27 mouse cellular contexts compared by ENCODE assay signal in the genomic region with DNA sequence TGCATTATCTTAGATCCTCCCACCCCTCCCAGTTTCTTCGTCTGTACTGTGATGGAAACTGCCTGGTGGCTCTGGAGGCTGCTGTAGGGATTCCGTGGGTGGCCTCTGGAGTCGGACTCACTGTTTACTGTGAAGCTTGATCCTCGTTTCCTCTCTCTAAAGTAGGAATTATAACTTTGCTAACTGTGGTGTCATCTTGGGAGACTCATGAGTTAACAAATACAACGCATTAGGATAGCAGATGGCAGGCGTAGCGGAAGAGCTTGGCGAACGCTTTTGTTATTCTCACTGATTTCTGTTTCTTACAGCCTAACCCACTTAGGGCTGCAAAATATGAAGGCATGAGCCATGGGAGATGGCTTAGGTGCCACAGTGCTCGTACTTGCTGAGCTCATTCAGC. TPM values are rescaled to one million over a fixed set of nuclear protein-coding genes. Genes with fewer than 3 reads are reported as not detected.
DNase-seq lines count a peak whose midpoint lies in the region; ATAC-seq and TF ChIP-seq lines count a peak whose summit lies in the region.
"Had no signal": no experiment of that assay in that cellular context is flagged by ENCODE, and none has a peak within 500 bp of the region (broad histone marks: within the 10 kb centered on the region; RNA-seq: fewer than 3 reads in every experiment).

No protein-coding gene starts in this region.

- no peaks in the 10 kb centered on the region for H3K27me3 ChIP-seq in embryonic facial prominence, embryonic 15.5 days
- H3K27me3 ChIP-seq in embryonic facial prominence, embryonic 10.5 days (replicated peaks; ENCODE audit: low read depth, poor library complexity, severe bottlenecking): no peaks in the 10 kb centered on the region
- no peaks in the 10 kb centered on the region for H3K27me3 ChIP-seq in stomach, postnatal 0 days (ENCODE audit: control insufficient read depth, insufficient read depth, low read length)
- H3K27me3 ChIP-seq: hindbrain, embryonic 12.5 days; limb, embryonic 13.5 days; neural tube, embryonic 15.5 days had no signal

- H3K4me2 ChIP-seq in embryonic facial prominence, embryonic 15.5 days (replicated peaks): no peak overlapping the region
- H3K4me2 ChIP-seq in stomach, postnatal 0 days (replicated peaks; ENCODE audit: low read depth): peak overlapping the region; percentile 15; the same call in 1 of the 2 replicates
- H3K4me2 ChIP-seq: heart, embryonic 13.5 days; hindbrain, embryonic 12.5 days; limb, embryonic 13.5 days; liver, embryonic 12.5 days; midbrain, embryonic 12.5 days; neural tube, embryonic 15.5 days had no signal

- no peak for DNase-seq in embryonic facial prominence, embryonic 10.5 days (ENCODE audit: low spot score)
- peak; percentile 17 for DNase-seq in layer of hippocampus, adult 11-12 months (ENCODE audit: low spot score)
- no peak for DNase-seq in layer of hippocampus, adult 9-10 months (ENCODE audit: low spot score)
- peak; percentile 36 to 43 for DNase-seq in right cerebral cortex, adult 2 months (ENCODE audit: low spot score in 2 of 2)
- DNase-seq in right cerebral cortex, postnatal 14 days: no peak
- DNase-seq in stomach, postnatal 0 days (ENCODE audit: low spot score): no peak
- no peak for DNase-seq in lung, adult 2 months
- DNase-seq: adrenal gland, adult 8-10 months; cerebellum, adult 2 months; cerebellum, postnatal 36 days; embryo, embryonic 11 days; gastrocnemius, postnatal 14 days; heart, adult 18-20 months; heart, postnatal 14 days; kidney, adult 9 months; kidney, postnatal 14 days; lung, adult 18-20 months; thymus, postnatal 36 days had no signal

- TF ChIP-seq POLR2A in lung, adult 2 months (IDR thresholded peaks at IDR 0.05; ENCODE audit: borderline replicate concordance, extremely low read depth, low read depth, low read length): no peak

- no peak overlapping the region for H3K4me3 ChIP-seq in embryonic facial prominence, embryonic 15.5 days (replicated peaks)
- no peak overlapping the region for H3K4me3 ChIP-seq in embryonic facial prominence, embryonic 10.5 days
- H3K4me3 ChIP-seq in stomach, postnatal 0 days (ENCODE audit: low read depth, low read length): no peak overlapping the region; the same call in 1 of the 2 replicates
- H3K4me3 ChIP-seq in lung, adult 2 months (replicated peaks; ENCODE audit: extremely low read depth, low read depth, low read length): no peak overlapping the region
- H3K4me3 ChIP-seq: heart, embryonic 13.5 days; hindbrain, embryonic 12.5 days; limb, embryonic 13.5 days; liver, embryonic 12.5 days; midbrain, embryonic 12.5 days; neural tube, embryonic 15.5 days had no signal

- no peak for TF ChIP-seq EP300 in stomach, postnatal 0 days (optimal IDR thresholded peaks at IDR 0.05)

- H3K4me1 ChIP-seq in embryonic facial prominence, embryonic 15.5 days: no peaks in the 10 kb centered on the region
- no peaks in the 10 kb centered on the region for H3K4me1 ChIP-seq in embryonic facial prominence, embryonic 10.5 days
- no peaks in the 10 kb centered on the region for H3K4me1 ChIP-seq in stomach, postnatal 0 days (replicated peaks; ENCODE audit: control insufficient read depth, insufficient read depth)
- no peaks in the 10 kb centered on the region for H3K4me1 ChIP-seq in lung, adult 2 months (ENCODE audit: control insufficient read depth, insufficient read depth, low read length)
- H3K4me1 ChIP-seq: heart, embryonic 13.5 days; hindbrain, embryonic 12.5 days; limb, embryonic 13.5 days; liver, embryonic 12.5 days had no signal

- 0 out of 2 replicates have a peak overlapping the region, but pooled peaks have one; percentile 45 for H3K27ac ChIP-seq in embryonic facial prominence, embryonic 15.5 days (replicated peaks)
- no peak overlapping the region for H3K27ac ChIP-seq in embryonic facial prominence, embryonic 10.5 days (replicated peaks)
- H3K27ac ChIP-seq in stomach, postnatal 0 days (replicated peaks): no peak overlapping the region; the same call in 1 of the 2 replicates
- H3K27ac ChIP-seq: heart, embryonic 13.5 days; hindbrain, embryonic 12.5 days; limb, embryonic 13.5 days; liver, embryonic 12.5 days; midbrain, embryonic 12.5 days; neural tube, embryonic 15.5 days had no signal

- 73% methylated on average over 10 of the region's 10 CpGs for WGBS in embryonic facial prominence, embryonic 15.5 days
- WGBS in embryonic facial prominence, embryonic 10.5 days: 88% methylated on average over 10 of the region's 10 CpGs
- 56% methylated on average over 10 of the region's 10 CpGs for WGBS in stomach, postnatal 0 days
- WGBS in lung, adult 2 months: 68% methylated on average over 10 of the region's 10 CpGs

- no peak for TF ChIP-seq CTCF in stomach, postnatal 0 days (IDR thresholded peaks at IDR 0.05; ENCODE audit: low read depth)
- TF ChIP-seq CTCF in lung, adult 2 months (IDR thresholded peaks at IDR 0.05; ENCODE audit: insufficient read depth, low read length): no peak

- H3K9me3 ChIP-seq in embryonic facial prominence, embryonic 15.5 days (replicated peaks): no peaks in the 10 kb centered on the region
- H3K9me3 ChIP-seq in embryonic facial prominence, embryonic 10.5 days: no peaks in the 10 kb centered on the region
- H3K9me3 ChIP-seq in stomach, postnatal 0 days (ENCODE audit: control insufficient read depth, low read length): no peaks in the 10 kb centered on the region
- H3K9me3 ChIP-seq: heart, embryonic 13.5 days; hindbrain, embryonic 12.5 days; limb, embryonic 13.5 days; liver, embryonic 12.5 days; midbrain, embryonic 12.5 days; neural tube, embryonic 15.5 days had no signal

- H3K36me3 ChIP-seq in embryonic facial prominence, embryonic 15.5 days: no peaks in the 10 kb centered on the region
- H3K36me3 ChIP-seq in embryonic facial prominence, embryonic 10.5 days (replicated peaks): peaks cover 8% of the 10 kb centered on the region
- no peaks in the 10 kb centered on the region for H3K36me3 ChIP-seq in stomach, postnatal 0 days (ENCODE audit: control insufficient read depth, insufficient read depth, low read length)
- H3K36me3 ChIP-seq: heart, embryonic 13.5 days; hindbrain, embryonic 12.5 days; limb, embryonic 13.5 days; midbrain, embryonic 12.5 days; neural tube, embryonic 15.5 days had no signal

- H3K9ac ChIP-seq in embryonic facial prominence, embryonic 15.5 days: no peak overlapping the region
- H3K9ac ChIP-seq in stomach, postnatal 0 days (ENCODE audit: low read length): 0 out of 2 replicates have a peak overlapping the region, but pooled peaks have one; percentile 5
- H3K9ac ChIP-seq: heart, embryonic 13.5 days; hindbrain, embryonic 12.5 days; limb, embryonic 13.5 days; liver, embryonic 12.5 days; midbrain, embryonic 12.5 days; neural tube, embryonic 15.5 days had no signal

- no peak for ATAC-seq in embryonic facial prominence, embryonic 15.5 days (ENCODE audit: insufficient number of reproducible peaks, low FRiP score, low TSS enrichment, low read depth)
- no peak for ATAC-seq in stomach, postnatal 0 days (ENCODE audit: low FRiP score, low TSS enrichment)
- ATAC-seq: activated CD4-positive, CD25-positive, alpha-beta regulatory T cell, adult 4 months; liver, embryonic 12.5 days had no signal

RNA-seq across cellular contexts. Expression of a gene that starts 3.3 kb away (rescaled TPM):
- 506 and 568 TPM in 2 replicates for polyA plus RNA-seq in embryonic facial prominence, embryonic 15.5 days (2015; fragmentation: Nextera tagmentation; extraction: Ambion mirVana)
- 18.6 and 25.3 TPM in 2 replicates for polyA plus RNA-seq in embryonic facial prominence, embryonic 10.5 days (2016; fragmentation: Nextera tagmentation; extraction: Ambion mirVana)
- polyA plus RNA-seq in stomach, postnatal 0 days (2015; fragmentation: Nextera tagmentation; extraction: Ambion mirVana): 431 and 466 TPM in 2 replicates
- polyA plus RNA-seq in lung, adult 2 months (2012; rRNA removed): 1.0 and 1.1 TPM in 2 replicates

RNA-seq across cellular contexts. Expression of a gene that starts 17.8 kb away (rescaled TPM):
- 19.5 and 36.8 TPM in 2 replicates for polyA plus RNA-seq in embryonic facial prominence, embryonic 15.5 days (2015; fragmentation: Nextera tagmentation; extraction: Ambion mirVana)
- 0.26 and 0.39 TPM in 2 replicates for polyA plus RNA-seq in embryonic facial prominence, embryonic 10.5 days (2016; fragmentation: Nextera tagmentation; extraction: Ambion mirVana)
- 0.10 TPM in 1 of 2 replicates, not detected in the other for polyA plus RNA-seq in stomach, postnatal 0 days (2015; fragmentation: Nextera tagmentation; extraction: Ambion mirVana)
- 0.11 and 0.15 TPM in 2 replicates for polyA plus RNA-seq in lung, adult 2 months (2012; rRNA removed)
- polyA plus RNA-seq: activated CD4-positive, CD25-positive, alpha-beta regulatory T cell, adult 4 months; heart, embryonic 13.5 days had no signal

RNA-seq across cellular contexts. Expression of a gene that starts 29.6 kb away (rescaled TPM):
- 0.24 and 0.88 TPM in 2 replicates for polyA plus RNA-seq in embryonic facial prominence, embryonic 15.5 days (2015; fragmentation: Nextera tagmentation; extraction: Ambion mirVana)
- not detected in 2 replicates for polyA plus RNA-seq in embryonic facial prominence, embryonic 10.5 days (2016; fragmentation: Nextera tagmentation; extraction: Ambion mirVana)
- polyA plus RNA-seq in stomach, postnatal 0 days (2015; fragmentation: Nextera tagmentation; extraction: Ambion mirVana): 0.16 and 0.21 TPM in 2 replicates
- 0.06 TPM in 1 of 2 replicates, not detected in the other for polyA plus RNA-seq in lung, adult 2 months (2012; rRNA removed)
- polyA plus RNA-seq: activated CD4-positive, CD25-positive, alpha-beta regulatory T cell, adult 4 months; cerebellum, adult 2 months; embryonic facial prominence, embryonic 14.5 days; heart, embryonic 13.5 days; limb, embryonic 13.5 days; midbrain, embryonic 12.5 days had no signal

RNA-seq across cellular contexts. Expression of a gene that starts 41.6 kb away (rescaled TPM):
- polyA plus RNA-seq in embryonic facial prominence, embryonic 15.5 days (2015; fragmentation: Nextera tagmentation; extraction: Ambion mirVana): 44.9 and 72.2 TPM in 2 replicates
- 0.15 TPM in 1 of 2 replicates, not detected in the other for polyA plus RNA-seq in embryonic facial prominence, embryonic 10.5 days (2016; fragmentation: Nextera tagmentation; extraction: Ambion mirVana)
- polyA plus RNA-seq in stomach, postnatal 0 days (2015; fragmentation: Nextera tagmentation; extraction: Ambion mirVana): not detected in 2 replicates
- not detected in 2 replicates for polyA plus RNA-seq in lung, adult 2 months (2012; rRNA removed)
- polyA plus RNA-seq: cerebellum, adult 2 months; heart, embryonic 13.5 days; hindbrain, embryonic 12.5 days; limb, embryonic 13.5 days; liver, embryonic 12.5 days; midbrain, embryonic 12.5 days had no signal

RNA-seq across cellular contexts. Expression of a gene that starts 45.5 kb away (rescaled TPM):
- polyA plus RNA-seq in embryonic facial prominence, embryonic 15.5 days (2015; fragmentation: Nextera tagmentation; extraction: Ambion mirVana): 0.55 and 0.58 TPM in 2 replicates
- 0.97 and 1.00 TPM in 2 replicates for polyA plus RNA-seq in embryonic facial prominence, embryonic 10.5 days (2016; fragmentation: Nextera tagmentation; extraction: Ambion mirVana)
- 110 and 119 TPM in 2 replicates for polyA plus RNA-seq in stomach, postnatal 0 days (2015; fragmentation: Nextera tagmentation; extraction: Ambion mirVana)
- 0.72 TPM in 1 of 2 replicates, not detected in the other for polyA plus RNA-seq in lung, adult 2 months (2012; rRNA removed)
- polyA plus RNA-seq: cerebellum, adult 2 months had no signal

Comparison
In these comparisons a context has a peak if more than half of its experiments do, and no peak if none do; other contexts are left out.
1. DNase-seq: peak in layer of hippocampus, adult 11-12 months (single experiment) and right cerebral cortex, adult 2 months (2 of 2); none in embryonic facial prominence, embryonic 10.5 days (single experiment), layer of hippocampus, adult 9-10 months (single experiment), right cerebral cortex, postnatal 14 days (single experiment), stomach, postnatal 0 days (single experiment) and lung, adult 2 months (single experiment).
2. RNA of a gene that starts 3.3 kb away (polyA plus RNA-seq): 506 to 568 TPM in embryonic facial prominence, embryonic 15.5 days and 431 to 466 TPM in stomach, postnatal 0 days; 18.6 to 25.3 TPM in embryonic facial prominence, embryonic 10.5 days and 1.0 to 1.1 TPM in lung, adult 2 months; every median in the first group is over 10 times any median in the second.
3. RNA of a gene that starts 17.8 kb away (polyA plus RNA-seq): 19.5 to 36.8 TPM in embryonic facial prominence, embryonic 15.5 days; 0.26 to 0.39 TPM in embryonic facial prominence, embryonic 10.5 days, 0.11 to 0.15 TPM in lung, adult 2 months and 0.10 TPM in stomach, postnatal 0 days; every median in the first group is over 10 times any median in the second.